Mouse (Mus musculus): ENCODE measurements around the gene Grhl3. TPM values are rescaled to one million over a fixed set of nuclear protein-coding genes. Genes with fewer than 3 reads are reported as not detected.

The Grhl3 gene
- polyA plus RNA-seq, 1 experiment from 2014 or later: 59.4 TPM

DNA sequence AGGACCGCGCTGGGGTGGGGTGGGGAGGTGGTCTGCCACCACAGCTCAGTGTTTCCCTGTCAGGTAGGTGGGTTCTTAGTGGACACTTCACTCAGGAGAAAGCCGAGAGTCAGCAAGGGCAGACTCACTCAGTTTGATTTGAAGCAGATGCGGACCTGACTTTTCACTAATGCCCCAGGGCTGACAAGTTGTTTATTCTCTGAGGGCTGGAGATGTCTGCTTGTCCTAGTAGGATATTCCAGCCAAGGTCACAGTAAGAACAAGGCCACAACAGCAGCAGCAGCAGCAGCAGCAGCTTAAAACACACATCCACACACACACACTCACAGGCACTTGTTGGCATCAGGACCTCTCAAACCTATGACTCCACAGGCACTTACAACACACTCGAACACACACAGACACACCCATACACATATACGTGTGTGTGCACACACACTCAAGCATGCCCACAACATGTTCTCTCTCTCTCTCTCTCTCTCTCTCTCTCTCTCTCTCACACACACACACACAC lies 2.3 kb downstream of the Grhl3 start:
- H3K4me1 ChIP-seq: peaks cover 75% of the 10 kb centered on the region
- peak overlapping the region; percentile 3; the same call in 1 of the 2 replicates for H3K9ac ChIP-seq
- no peaks in the 10 kb centered on the region for H3K9me3 ChIP-seq
- peak overlapping the region; percentile 65 for H3K27ac ChIP-seq
- H3K27me3 ChIP-seq: peaks cover 64% of the 10 kb centered on the region
- WGBS: 19% methylated on average over 6 of the region's 6 CpGs
- peak overlapping the region; percentile 33 for H3K4me3 ChIP-seq
- H3K36me3 ChIP-seq: no peaks in the 10 kb centered on the region
- peak overlapping the region; percentile 49 for H3K4me2 ChIP-seq
- no peak for ATAC-seq (ENCODE audit: insufficient number of reproducible peaks, low FRiP score, low TSS enrichment, low read depth)

GRCm38 (mm10) chr4:135570152-135571036 lies 3.0 kb downstream of the Grhl3 start:
- Histone ChIP-seq H3K27me3 (peaks cover 64% of the 10 kb centered on the region), H3K9me3 (no peaks in the 10 kb centered on the region), H3K9ac (peak overlapping the region; percentile 3; the same call in 1 of the 2 replicates), H3K36me3 (no peaks in the 10 kb centered on the region), H3K4me1 (peaks cover 77% of the 10 kb centered on the region), H3K4me3 (peak overlapping the region; percentile 30), H3K4me2 (peak overlapping the region; percentile 49), H3K27ac (peak overlapping the region; percentile 58)
- ATAC-seq (ENCODE audit: insufficient number of reproducible peaks, low FRiP score, low TSS enrichment, low read depth): peak; percentile 41
- WGBS: 9% methylated on average over 32 of the region's 32 CpGs

- WGBS: 12% methylated on average over 11 of the region's 11 CpGs
- ATAC-seq (ENCODE audit: insufficient number of reproducible peaks, low FRiP score, low TSS enrichment, low read depth): no peak
- peak overlapping the region; percentile 30; the same call in 1 of the 2 replicates for H3K4me3 ChIP-seq
Measured at GRCm38 (mm10) chr4:135569201-135569600, 4.2 kb downstream of the Grhl3 start.

GRCm38 (mm10) chr4:135567484-135567883 lies 5.9 kb downstream of the Grhl3 start:
- H3K27me3 ChIP-seq: peaks cover 42% of the 10 kb centered on the region
- no peaks in the 10 kb centered on the region for H3K9me3 ChIP-seq
- ATAC-seq (ENCODE audit: insufficient number of reproducible peaks, low FRiP score, low TSS enrichment, low read depth): no peak
- peak overlapping the region; percentile 33; the same call in 1 of the 2 replicates for H3K27ac ChIP-seq
- H3K9ac ChIP-seq: no peak overlapping the region
- no peaks in the 10 kb centered on the region for H3K36me3 ChIP-seq
- H3K4me3 ChIP-seq: no peak overlapping the region
- peaks cover 65% of the 10 kb centered on the region for H3K4me1 ChIP-seq
- 35% methylated on average over 8 of the region's 8 CpGs for WGBS
- no peak overlapping the region for H3K4me2 ChIP-seq

More at GRCm38 (mm10) chr4:135569201-135569600, 4.2 kb downstream of the Grhl3 start:
- Histone ChIP-seq H3K36me3 (no peaks in the 10 kb centered on the region), H3K9me3 (no peaks in the 10 kb centered on the region), H3K9ac (no peak overlapping the region), H3K27ac (no peak overlapping the region), H3K4me1 (peaks cover 77% of the 10 kb centered on the region), H3K4me2 (peak overlapping the region; percentile 49), H3K27me3 (peaks cover 54% of the 10 kb centered on the region)

GRCm38 (mm10) chr4:135567042-135567441 lies 6.4 kb downstream of the Grhl3 start:
- Histone ChIP-seq H3K27ac (peak overlapping the region; percentile 33; the same call in 1 of the 2 replicates), H3K27me3 (peaks cover 38% of the 10 kb centered on the region), H3K4me2 (no peak overlapping the region), H3K4me3 (no peak overlapping the region), H3K36me3 (no peaks in the 10 kb centered on the region), H3K4me1 (peaks cover 60% of the 10 kb centered on the region), H3K9ac (no peak overlapping the region), H3K9me3 (no peaks in the 10 kb centered on the region)
- no peak for ATAC-seq (ENCODE audit: insufficient number of reproducible peaks, low FRiP score, low TSS enrichment, low read depth)
- 33% methylated on average over 11 of the region's 11 CpGs for WGBS

DNA sequence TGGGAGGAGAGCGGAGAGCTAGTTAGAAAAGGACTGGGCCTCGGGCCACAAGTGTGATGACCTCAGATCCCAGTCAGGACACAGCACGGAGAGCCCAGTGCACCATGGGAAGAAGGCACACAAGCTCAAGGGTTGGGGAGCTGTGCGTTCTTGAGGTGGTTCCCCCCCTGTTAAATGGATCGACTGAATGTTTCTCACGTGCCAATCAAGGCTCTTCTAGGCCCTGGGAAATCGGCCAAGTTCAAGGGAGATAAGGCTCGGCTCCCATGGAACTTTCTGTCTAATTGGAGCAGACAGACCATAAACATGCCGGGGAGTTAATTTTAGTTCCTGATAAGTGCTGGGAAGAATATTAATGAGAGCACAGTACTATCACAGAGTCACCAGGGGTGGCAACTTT lies 8.0 kb downstream of the Grhl3 start:
- Histone ChIP-seq H3K27ac (no peak overlapping the region), H3K4me2 (no peak overlapping the region), H3K9ac (no peak overlapping the region), H3K36me3 (no peaks in the 10 kb centered on the region), H3K4me3 (no peak overlapping the region), H3K27me3 (peaks cover 27% of the 10 kb centered on the region), H3K9me3 (no peaks in the 10 kb centered on the region), H3K4me1 (peaks cover 45% of the 10 kb centered on the region)
- 53% methylated on average over 9 of the region's 9 CpGs for WGBS
- ATAC-seq (ENCODE audit: insufficient number of reproducible peaks, low FRiP score, low TSS enrichment, low read depth): no peak

- no peak overlapping the region for H3K9ac ChIP-seq
- no peak overlapping the region for H3K4me2 ChIP-seq
- H3K4me1 ChIP-seq: peaks cover 30% of the 10 kb centered on the region
- H3K27me3 ChIP-seq: peaks cover 22% of the 10 kb centered on the region
- no peak overlapping the region for H3K4me3 ChIP-seq
- no peaks in the 10 kb centered on the region for H3K9me3 ChIP-seq
- ATAC-seq (ENCODE audit: insufficient number of reproducible peaks, low FRiP score, low TSS enrichment, low read depth): no peak
- WGBS: 13% methylated on average over 2 of the region's 2 CpGs
- H3K36me3 ChIP-seq: no peaks in the 10 kb centered on the region
- H3K27ac ChIP-seq: no peak overlapping the region
Measured at GRCm38 (mm10) chr4:135563794-135564193, 9.6 kb downstream of the Grhl3 start.

- H3K36me3 ChIP-seq: no peaks in the 10 kb centered on the region
- no peak overlapping the region for H3K4me3 ChIP-seq
- no peaks in the 10 kb centered on the region for H3K9me3 ChIP-seq
- no peak overlapping the region for H3K9ac ChIP-seq
- peaks cover 80% of the 10 kb centered on the region for H3K4me1 ChIP-seq
- 0 out of 2 replicates have a peak overlapping the region, but pooled peaks have one; percentile 54 for H3K27ac ChIP-seq
- peaks cover 3% of the 10 kb centered on the region; the same call in 1 of the 2 replicates for H3K27me3 ChIP-seq
- ATAC-seq (ENCODE audit: insufficient number of reproducible peaks, low FRiP score, low TSS enrichment, low read depth): no peak
- 29% methylated on average over 6 of the region's 6 CpGs for WGBS
- no peak overlapping the region for H3K4me2 ChIP-seq
Measured at GRCm38 (mm10) chr4:135549323-135549722, 24.1 kb downstream of the Grhl3 start.

DNA sequence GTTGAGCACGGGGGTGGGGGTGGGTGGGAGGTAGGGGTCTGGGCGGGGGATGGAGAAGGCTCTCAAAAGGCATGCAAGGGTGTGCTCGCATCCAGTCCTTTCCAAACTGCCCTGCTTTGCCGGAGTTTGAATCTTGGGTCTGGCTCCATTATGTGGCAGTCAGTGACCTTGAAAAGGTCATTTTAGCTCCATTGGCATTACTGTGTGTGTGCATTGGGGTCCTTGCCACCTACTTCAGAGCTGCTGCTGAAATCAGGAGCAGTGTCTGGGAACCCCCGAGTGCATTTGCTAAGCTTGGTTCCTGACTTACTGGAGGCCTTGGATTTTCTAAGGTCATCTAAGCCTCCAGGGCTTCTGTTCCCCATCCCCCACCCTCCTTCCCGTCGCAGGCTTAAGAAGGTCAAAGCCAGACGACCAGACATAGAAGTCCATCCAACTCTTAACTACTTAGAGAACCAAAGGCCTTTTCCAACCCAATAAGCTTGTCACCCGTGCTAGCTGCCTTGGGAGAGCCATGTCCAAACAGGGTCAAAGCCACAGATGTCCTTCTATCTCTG lies 24.8 kb downstream of the Grhl3 start:
- no peak for ATAC-seq (ENCODE audit: insufficient number of reproducible peaks, low FRiP score, low TSS enrichment, low read depth)
- no peak overlapping the region for H3K9ac ChIP-seq

GRCm38 (mm10) chr4:135548108-135548507 lies 25.3 kb downstream of the Grhl3 start:
- no peak overlapping the region for H3K9ac ChIP-seq
- 12% methylated on average over 7 of the region's 7 CpGs for WGBS
- H3K27ac ChIP-seq: peak overlapping the region; percentile 50
- H3K27me3 ChIP-seq: peaks cover 3% of the 10 kb centered on the region; the same call in 1 of the 2 replicates
- no peaks in the 10 kb centered on the region for H3K36me3 ChIP-seq
- no peak overlapping the region for H3K4me2 ChIP-seq
- no peak overlapping the region for H3K4me3 ChIP-seq
- H3K9me3 ChIP-seq: no peaks in the 10 kb centered on the region
- peaks cover 85% of the 10 kb centered on the region for H3K4me1 ChIP-seq
- ATAC-seq (ENCODE audit: insufficient number of reproducible peaks, low FRiP score, low TSS enrichment, low read depth): no peak

More for the DNA sequence above, 24.8 kb downstream of the Grhl3 start:
- H3K4me2 ChIP-seq: no peak overlapping the region
- no peaks in the 10 kb centered on the region for H3K9me3 ChIP-seq
- no peaks in the 10 kb centered on the region for H3K36me3 ChIP-seq
- peaks cover 3% of the 10 kb centered on the region; the same call in 1 of the 2 replicates for H3K27me3 ChIP-seq
- peaks cover 85% of the 10 kb centered on the region for H3K4me1 ChIP-seq
- WGBS: 25% methylated on average over 9 of the region's 9 CpGs
- no peak overlapping the region for H3K4me3 ChIP-seq
- H3K27ac ChIP-seq: no peak overlapping the region

DNA sequence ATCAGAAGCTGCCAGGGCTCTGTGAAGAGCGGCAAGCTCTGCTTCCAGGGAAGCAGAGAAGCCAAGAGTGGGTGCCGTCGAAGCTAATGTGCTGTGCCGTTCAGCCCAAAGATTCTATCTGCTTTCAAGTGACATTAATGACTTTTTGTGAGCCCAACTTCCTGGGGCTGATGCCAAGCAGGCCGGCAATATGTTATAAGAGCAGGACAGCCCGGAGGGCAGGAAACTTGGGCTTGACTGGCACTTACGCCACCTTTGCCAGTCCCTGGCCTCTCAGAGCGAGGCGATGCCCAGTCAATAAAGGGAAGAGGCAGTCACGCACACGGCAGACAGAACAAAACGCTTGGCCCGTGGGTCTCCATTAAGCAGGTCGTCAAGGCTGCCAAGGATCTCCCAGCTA lies 25.9 kb downstream of the Grhl3 start:
- Histone ChIP-seq H3K36me3 (no peaks in the 10 kb centered on the region), H3K9ac (no peak overlapping the region), H3K4me2 (no peak overlapping the region), H3K27me3 (peaks cover 3% of the 10 kb centered on the region; the same call in 1 of the 2 replicates), H3K4me1 (peaks cover 84% of the 10 kb centered on the region), H3K9me3 (no peaks in the 10 kb centered on the region), H3K27ac (peak overlapping the region; percentile 50), H3K4me3 (no peak overlapping the region)
- no peak for ATAC-seq (ENCODE audit: insufficient number of reproducible peaks, low FRiP score, low TSS enrichment, low read depth)
- 25% methylated on average over 14 of the region's 14 CpGs for WGBS

- 88% methylated on average over 4 of the region's 4 CpGs for whole genome bisulfite sequencing
- Histone ChIP-seq H3K36me3 (no peaks in the 10 kb centered on the region), H3K9ac (no peak overlapping the region), H3K9me3 (no peaks in the 10 kb centered on the region), H3K4me1 (peaks cover 78% of the 10 kb centered on the region), H3K27me3 (peaks cover 3% of the 10 kb centered on the region; the same call in 1 of the 2 replicates), H3K27ac (no peak overlapping the region), H3K4me2 (no peak overlapping the region), H3K4me3 (no peak overlapping the region)
- ATAC-seq (ENCODE audit: insufficient number of reproducible peaks, low FRiP score, low TSS enrichment, low read depth): no peak
Measured at GRCm38 (mm10) chr4:135546793-135547192, 26.6 kb downstream of the Grhl3 start.
